Mouse (Mus musculus): ENCODE measurements around the gene Pom121.

DNA sequence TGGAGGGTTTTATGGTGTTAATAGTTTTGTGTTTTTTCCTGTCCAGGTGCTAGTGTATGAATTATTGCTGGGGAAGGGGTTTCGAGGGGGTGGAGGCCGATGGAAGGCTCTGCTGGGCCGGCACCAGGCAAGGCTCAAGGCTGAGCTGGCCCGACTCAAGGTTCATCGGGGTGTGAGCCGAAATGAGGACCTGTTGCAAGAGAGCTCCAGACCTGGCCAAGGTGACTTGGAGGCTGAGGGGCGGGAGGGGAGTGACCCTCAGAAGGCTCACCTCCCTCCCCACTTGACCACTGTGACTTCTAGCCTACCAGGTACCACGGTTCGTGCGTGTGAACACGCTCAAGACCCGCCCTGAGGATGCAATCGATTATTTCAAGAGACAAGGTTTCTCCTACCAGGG lies 23.2 kb downstream of the Pom121 start:
- TF ChIP-seq CTCF (IDR thresholded peaks at IDR 0.05; ENCODE audit: low read depth, low read length), result no peak
- TF ChIP-seq POLR2A (IDR thresholded peaks at IDR 0.05; ENCODE audit: borderline replicate concordance, low read depth, low read length), result no peak

All from bone marrow macrophage, adult 2 months (primary cell).